In the genomic region with DNA sequence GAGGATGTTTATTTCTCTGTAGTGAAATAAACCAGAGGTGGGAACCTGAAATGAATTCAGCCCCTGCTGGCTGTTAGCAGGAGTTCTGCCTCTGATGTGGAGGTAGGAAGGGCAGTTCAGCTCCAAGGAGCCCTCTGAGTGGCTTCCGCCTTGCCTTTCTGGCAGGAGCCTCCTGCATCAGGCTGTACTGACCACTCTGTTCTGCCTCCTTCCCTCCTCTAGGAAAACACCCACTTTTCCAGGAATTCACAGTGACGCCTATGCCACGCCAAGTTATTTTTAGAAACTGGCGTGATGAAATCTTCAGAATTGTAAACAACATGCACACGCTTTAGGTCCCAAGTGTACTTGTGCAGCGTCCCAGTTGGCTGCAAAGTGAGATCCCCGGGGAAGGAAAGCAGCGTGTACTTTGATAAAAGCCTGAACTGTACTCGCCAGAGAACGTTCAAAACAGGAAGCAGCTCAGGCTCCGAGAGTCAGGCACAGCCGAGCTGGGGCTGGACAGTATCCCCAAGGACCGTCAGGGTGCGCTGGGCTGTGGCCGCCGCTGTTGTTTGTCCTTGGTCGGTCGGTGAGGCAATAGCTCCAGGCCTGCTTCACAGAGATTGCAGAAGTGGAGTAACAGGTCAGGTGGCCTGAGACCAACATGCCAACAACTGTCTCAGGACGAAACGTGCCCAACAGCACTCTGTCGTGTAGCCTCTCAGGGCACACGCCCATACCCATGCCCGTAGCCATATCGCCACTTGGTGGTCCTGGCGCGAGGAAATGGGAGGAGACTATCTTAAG, we compare ENCODE assay signal across 7 mouse cellular contexts. TPM values are rescaled to one million over a fixed set of nuclear protein-coding genes. Genes with fewer than 3 reads are reported as not detected.
DNase-seq lines count a peak whose midpoint lies in the region; ATAC-seq and TF ChIP-seq lines count a peak whose summit lies in the region.

No protein-coding gene starts in this region.

- no peaks in the 10 kb centered on the region for H3K27me3 ChIP-seq in ES-Bruce4 (ENCODE audit: control insufficient read depth, insufficient read depth, low read length, poor library complexity, severe bottlenecking)
- no peaks in the 10 kb centered on the region for H3K27me3 ChIP-seq in heart, postnatal 0 days (ENCODE audit: control insufficient read depth, insufficient read depth, low read length)

- 0 out of 2 replicates have a peak, but pooled peaks have one; percentile 30 for ATAC-seq in erythroid progenitor cell, adult 5-6 weeks (replicated peaks; ENCODE audit: low FRiP score, poor library complexity, severe bottlenecking)
- ATAC-seq in heart, postnatal 0 days (ENCODE audit: insufficient read depth, low read depth): peak; percentile 93
- ATAC-seq in megakaryocyte, adult 5-6 weeks (ENCODE audit: poor library complexity, severe bottlenecking): peak; percentile 95

- no peaks in the 10 kb centered on the region for H3K36me3 ChIP-seq in ES-Bruce4 (ENCODE audit: control insufficient read depth, insufficient read depth, low read length, poor library complexity, severe bottlenecking)
- H3K36me3 ChIP-seq in heart, postnatal 0 days (replicated peaks; ENCODE audit: control insufficient read depth, insufficient read depth, low read length): no peaks in the 10 kb centered on the region

- DNase-seq in adrenal gland, adult 18-20 months (ENCODE audit: low spot score in 2 of 2): peak; percentile 67 to 79
- peak; percentile 96 for DNase-seq in heart, postnatal 0 days (ENCODE audit: low spot score)
- peak; percentile 74 to 91 for DNase-seq in kidney, postnatal 25 days
- peak; percentile 17 for DNase-seq in right cerebral cortex, postnatal 4 days

- H3K4me1 ChIP-seq in ES-Bruce4 (ENCODE audit: control insufficient read depth, insufficient read depth, low read length): no peaks in the 10 kb centered on the region
- H3K4me1 ChIP-seq in heart, postnatal 0 days (ENCODE audit: control insufficient read depth, insufficient read depth): peaks cover 5% of the 10 kb centered on the region; the same call in 1 of the 2 replicates

- H3K4me3 ChIP-seq in ES-Bruce4 (ENCODE audit: low read depth, low read length): peak overlapping the region; percentile 36
- peak overlapping the region; percentile 36 for H3K4me3 ChIP-seq in heart, postnatal 0 days (ENCODE audit: low read depth, low read length)

- H3K9me3 ChIP-seq in ES-Bruce4 (replicated peaks; ENCODE audit: control insufficient read depth, insufficient read depth, low read length, poor library complexity, severe bottlenecking): no peaks in the 10 kb centered on the region
- no peaks in the 10 kb centered on the region for H3K9me3 ChIP-seq in heart, postnatal 0 days (replicated peaks; ENCODE audit: control insufficient read depth, low read length)

- no peak for TF ChIP-seq POLR2A in ES-Bruce4 (IDR thresholded peaks at IDR 0.05; ENCODE audit: insufficient read depth, low read length)

- H3K9ac ChIP-seq in ES-Bruce4 (ENCODE audit: low read depth, poor library complexity, severe bottlenecking): peak overlapping the region; percentile 16; the same call in 1 of the 2 replicates
- peak overlapping the region; percentile 35; the same call in 1 of the 2 replicates for H3K9ac ChIP-seq in heart, postnatal 0 days (replicated peaks; ENCODE audit: low read depth, low read length)

- H3K27ac ChIP-seq in ES-Bruce4 (ENCODE audit: insufficient read depth, low read length): peak overlapping the region; percentile 23; the same call in 1 of the 2 replicates
- peak overlapping the region; percentile 94 for H3K27ac ChIP-seq in heart, postnatal 0 days (ENCODE audit: low read depth)

- WGBS in heart, postnatal 0 days: under 1% methylated on average over 26 of the region's 26 CpGs

- TF ChIP-seq CTCF in ES-Bruce4 (IDR thresholded peaks at IDR 0.05; ENCODE audit: low read depth, low read length): no peak
- TF ChIP-seq CTCF in heart, postnatal 0 days (IDR thresholded peaks at IDR 0.05; ENCODE audit: low read depth): peak; percentile 40

- H3K4me2 ChIP-seq in heart, postnatal 0 days (ENCODE audit: low read depth, low read length): peak overlapping the region; percentile 56

- peak; percentile 17; the same call in 1 of the 2 replicates for TF ChIP-seq EP300 in ES-Bruce4 (IDR thresholded peaks at IDR 0.05; ENCODE audit: insufficient read depth, low read depth, low read length)
- TF ChIP-seq EP300 in heart, postnatal 0 days (IDR thresholded peaks at IDR 0.05; ENCODE audit: low read depth): peak; percentile 100

RNA-seq across cellular contexts. Expression of a gene that starts 10.0 kb away (rescaled TPM):
- 70.8 and 73.7 TPM in 2 replicates for polyA plus RNA-seq in ES-Bruce4 (2011; ENCODE audit: insufficient read depth, insufficient read length, low read depth, missing spikeins)
- 100 to 1,000 TPM; 143 to 261 TPM for total RNA-seq in adrenal gland, adult 18-20 months (2021)
- 0.72 and 9.2 TPM in 2 replicates for total RNA-seq in erythroid progenitor cell, adult 5-6 weeks (2015; ENCODE audit: low replicate concordance)
- 0.64 and 5.5 TPM in 2 replicates for total RNA-seq in erythroid progenitor cell, adult 5-6 weeks (2017; ENCODE audit: low replicate concordance)
- total RNA-seq in heart, postnatal 0 days (2014; rRNA removed; ENCODE audit: low replicate concordance): 301 and 305 TPM in 2 replicates
- 131 and 144 TPM in 2 replicates for polyA plus RNA-seq in heart, postnatal 0 days (2015; fragmentation: Nextera tagmentation; extraction: Ambion mirVana)
- total RNA-seq in megakaryocyte, adult 5-6 weeks (2015): 18.5 and 22.7 TPM in 2 replicates
- total RNA-seq in megakaryocyte, adult 5-6 weeks (2017): 13.1 and 22.2 TPM in 2 replicates

RNA-seq across cellular contexts. Expression of a gene that starts 21.2 kb away (rescaled TPM):
- polyA plus RNA-seq in ES-Bruce4 (2011; ENCODE audit: insufficient read depth, insufficient read length, low read depth, missing spikeins): not detected in 2 replicates
- 1 to 10 TPM; 4.4 to 5.4 TPM for total RNA-seq in adrenal gland, adult 18-20 months (2021)
- not detected in 2 replicates for total RNA-seq in erythroid progenitor cell, adult 5-6 weeks (2015; ENCODE audit: low replicate concordance)
- not detected in 2 replicates for total RNA-seq in erythroid progenitor cell, adult 5-6 weeks (2017; ENCODE audit: low replicate concordance)
- not detected in 2 replicates for total RNA-seq in heart, postnatal 0 days (2014; rRNA removed; ENCODE audit: low replicate concordance)
- polyA plus RNA-seq in heart, postnatal 0 days (2015; fragmentation: Nextera tagmentation; extraction: Ambion mirVana): not detected in 2 replicates
- total RNA-seq in megakaryocyte, adult 5-6 weeks (2015): not detected in 2 replicates
- 0.07 TPM in 1 of 2 replicates, not detected in the other for total RNA-seq in megakaryocyte, adult 5-6 weeks (2017)

Comparison
In these comparisons a context has a peak if more than half of its experiments do, and no peak if none do; other contexts are left out.
1. Peak in every context shown above with its lines: DNase-seq, ATAC-seq, H3K4me3 ChIP-seq and H3K27ac ChIP-seq.
2. DNase-seq: peak in every context shown above with its lines; median percentile 96 in heart, postnatal 0 days; 82 in kidney, postnatal 25 days; 73 in adrenal gland, adult 18-20 months; 17 in right cerebral cortex, postnatal 4 days.
3. ATAC-seq: peak in every context shown above with its lines; median percentile 95 in megakaryocyte, adult 5-6 weeks; 93 in heart, postnatal 0 days; 30 in erythroid progenitor cell, adult 5-6 weeks.
4. RNA of a gene that starts 10.0 kb away (total RNA-seq): 301 to 305 TPM in heart, postnatal 0 days and 143 to 261 TPM in adrenal gland, adult 18-20 months; 13.1 to 22.7 TPM in megakaryocyte, adult 5-6 weeks and 0.64 to 9.2 TPM in erythroid progenitor cell, adult 5-6 weeks; every median in the first group is over 4 times any median in the second.